Mouse (Mus musculus): Measurements from ENCODE around the gene Gm26741. TPM values are rescaled to one million over a fixed set of nuclear protein-coding genes. Genes with fewer than 3 reads are reported as not detected.

Gm26741 gene
- polyA plus RNA-seq, 1 experiment from 2014 or later, result not detected

DNA sequence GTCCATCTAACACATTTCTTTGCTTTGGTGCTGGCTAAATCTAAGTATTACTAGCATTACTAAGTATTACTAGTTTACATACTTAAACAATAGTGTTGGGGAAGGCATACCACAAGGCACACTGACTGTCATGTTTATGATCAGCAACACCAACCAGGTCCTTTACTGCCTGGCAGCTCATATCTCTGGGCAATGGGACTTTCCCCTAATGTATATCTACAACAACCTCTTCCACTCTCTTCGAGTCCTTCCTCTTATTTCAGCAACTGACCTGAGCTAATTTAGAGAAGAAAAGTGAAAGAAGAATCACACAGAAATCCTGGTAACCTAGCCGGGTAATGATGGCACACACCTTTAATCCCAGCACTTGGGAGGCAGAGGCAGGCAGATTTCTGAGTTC is 17.9 kb downstream of the Gm26741 start:
- no peaks in the 10 kb centered on the region for H3K36me3 ChIP-seq
- 0 out of 2 replicates have a peak, but pooled peaks cover 9% of the 10 kb centered on the region for H3K4me1 ChIP-seq
- no peak overlapping the region for H3K9ac ChIP-seq
- no peak overlapping the region for H3K4me3 ChIP-seq
- H3K4me2 ChIP-seq, result no peak overlapping the region
- ATAC-seq (ENCODE audit: borderline replicate concordance, extremely low read depth, low FRiP score, low TSS enrichment), result no peak
- H3K9me3 ChIP-seq, result no peaks in the 10 kb centered on the region
- WGBS, result 85% methylated on average over 2 of the region's 2 CpGs
- no peaks in the 10 kb centered on the region for H3K27me3 ChIP-seq
- H3K27ac ChIP-seq, result no peak overlapping the region

DNA sequence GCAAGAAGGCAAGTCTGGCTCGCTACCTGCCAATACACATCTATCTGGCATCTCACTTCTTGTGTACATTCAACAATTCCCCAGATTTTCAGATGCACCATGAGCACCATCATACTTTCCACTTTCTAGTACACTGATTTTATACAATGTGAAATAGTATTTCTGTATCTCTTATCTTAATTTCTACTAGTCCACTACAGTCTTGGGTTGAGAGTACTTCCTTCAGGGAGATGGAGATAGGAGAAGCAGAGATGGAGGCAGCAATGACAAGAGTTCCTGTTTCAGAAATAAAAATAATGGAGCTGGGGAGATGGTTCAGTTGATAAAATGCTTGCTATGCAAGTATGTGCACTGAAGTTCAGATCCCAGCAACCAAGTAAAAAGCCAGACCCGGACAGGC is 19.2 kb downstream of the Gm26741 start:
- 87% methylated on average over 2 of the region's 2 CpGs for WGBS
- no peak for ATAC-seq (ENCODE audit: borderline replicate concordance, extremely low read depth, low FRiP score, low TSS enrichment)
- no peak overlapping the region for H3K9ac ChIP-seq

DNA sequence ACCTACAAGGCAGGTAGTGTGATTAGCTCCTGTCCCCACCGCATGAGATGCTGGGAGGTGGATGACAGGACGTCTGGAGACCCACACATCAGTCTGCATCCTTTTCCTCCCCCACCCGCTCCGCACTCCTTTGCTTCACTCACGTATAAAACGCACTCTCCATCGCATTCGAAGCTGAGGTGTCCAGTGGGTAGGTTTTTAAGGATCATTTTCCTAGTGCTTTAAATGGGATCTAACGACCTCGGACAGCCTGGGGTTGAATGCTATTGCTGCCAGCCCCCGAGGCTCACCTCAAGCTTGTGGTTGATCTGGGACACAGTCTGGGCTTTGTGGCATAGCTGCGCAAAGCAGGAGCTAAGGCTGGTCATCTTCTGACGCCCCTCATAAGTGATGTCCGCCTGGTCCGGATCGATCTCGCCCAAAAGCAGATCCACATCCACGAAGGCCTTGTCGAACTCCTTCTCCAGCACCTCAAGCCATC is 22.8 kb downstream of the Gm26741 start:
- H3K4me2 ChIP-seq, result peak overlapping the region; percentile 76
- peak; percentile 47 for ATAC-seq (ENCODE audit: borderline replicate concordance, extremely low read depth, low FRiP score, low TSS enrichment)
- no peaks in the 10 kb centered on the region for H3K9me3 ChIP-seq
- H3K27me3 ChIP-seq, result no peaks in the 10 kb centered on the region
- H3K4me1 ChIP-seq, result peaks cover 15% of the 10 kb centered on the region; the same call in 1 of the 2 replicates
- peak overlapping the region; percentile 85 for H3K4me3 ChIP-seq
- H3K36me3 ChIP-seq, result no peaks in the 10 kb centered on the region
- peak overlapping the region; percentile 96 for H3K27ac ChIP-seq
- under 1% methylated on average over 19 of the region's 19 CpGs for WGBS
- H3K9ac ChIP-seq, result peak overlapping the region; percentile 85

More for the DNA sequence above, 19.2 kb downstream of the Gm26741 start:
- peaks cover 12% of the 10 kb centered on the region; the same call in 1 of the 2 replicates for H3K4me1 ChIP-seq
- no peak overlapping the region for H3K4me2 ChIP-seq
- H3K9me3 ChIP-seq, result no peaks in the 10 kb centered on the region
- no peak overlapping the region for H3K27ac ChIP-seq
- no peak overlapping the region for H3K4me3 ChIP-seq
- no peaks in the 10 kb centered on the region for H3K36me3 ChIP-seq
- H3K27me3 ChIP-seq, result no peaks in the 10 kb centered on the region

- peak; percentile 98 for ATAC-seq (ENCODE audit: borderline replicate concordance, extremely low read depth, low FRiP score, low TSS enrichment)
- Histone ChIP-seq H3K9me3 (no peaks in the 10 kb centered on the region), H3K4me1 (peaks cover 15% of the 10 kb centered on the region; the same call in 1 of the 2 replicates), H3K27ac (peak within 1 kb of the TSS; percentile 96), H3K4me3 (peak within 1 kb of the TSS; percentile 85), H3K4me2 (peak within 1 kb of the TSS; percentile 76), H3K27me3 (no peaks in the 10 kb centered on the region), H3K9ac (peak within 1 kb of the TSS; percentile 85), H3K36me3 (no peaks in the 10 kb centered on the region)
- under 1% methylated on average over 56 of the region's 71 CpGs for WGBS
These were observed 23.5 kb downstream of the Gm26741 start, which contains the start of gene Gopc for GRCm38 (mm10) chr10:52381845-52382591. TSS of gene Gopc (minus strand) at chr10:52382124.

DNA sequence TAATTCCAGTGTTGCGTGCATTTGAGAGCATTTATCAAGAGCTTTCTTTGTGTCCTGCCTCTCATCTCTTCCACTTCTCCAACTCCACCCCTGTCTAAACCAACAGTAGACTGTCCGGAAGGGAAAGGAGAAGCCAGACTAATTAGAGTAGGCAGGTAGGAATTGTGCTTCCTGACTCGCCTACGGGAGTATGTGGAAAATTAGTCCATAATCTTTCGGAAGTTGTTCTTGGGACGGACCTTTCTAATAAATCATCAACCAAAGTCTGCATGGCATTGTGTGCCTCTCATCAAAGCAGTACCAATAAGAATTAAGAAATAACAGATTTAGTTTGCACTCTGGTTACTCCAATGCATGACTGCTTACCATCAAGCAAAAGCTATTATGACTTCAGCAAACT is 24.5 kb downstream of the Gm26741 start:
- H3K4me1 ChIP-seq, result peaks cover 15% of the 10 kb centered on the region; the same call in 1 of the 2 replicates
- WGBS, result 54% methylated on average over 6 of the region's 6 CpGs
- no peaks in the 10 kb centered on the region for H3K27me3 ChIP-seq
- no peak for ATAC-seq (ENCODE audit: borderline replicate concordance, extremely low read depth, low FRiP score, low TSS enrichment)
- peak overlapping the region; percentile 76 for H3K4me2 ChIP-seq
- H3K4me3 ChIP-seq, result peak overlapping the region; percentile 85
- no peaks in the 10 kb centered on the region for H3K9me3 ChIP-seq
- H3K9ac ChIP-seq, result peak overlapping the region; percentile 53; the same call in 1 of the 2 replicates
- H3K36me3 ChIP-seq, result no peaks in the 10 kb centered on the region
- 0 out of 2 replicates have a peak overlapping the region, but pooled peaks have one; percentile 96 for H3K27ac ChIP-seq

- WGBS, result 93% methylated on average over 1 of the region's 1 CpGs
- no peak for ATAC-seq (ENCODE audit: borderline replicate concordance, extremely low read depth, low FRiP score, low TSS enrichment)
- H3K4me3 ChIP-seq, result no peak overlapping the region
- no peaks in the 10 kb centered on the region for H3K36me3 ChIP-seq
- no peaks in the 10 kb centered on the region for H3K9me3 ChIP-seq
- H3K4me1 ChIP-seq, result peaks cover 13% of the 10 kb centered on the region; the same call in 1 of the 2 replicates
- H3K27ac ChIP-seq, result no peak overlapping the region
- H3K9ac ChIP-seq, result no peak overlapping the region
- H3K27me3 ChIP-seq, result no peaks in the 10 kb centered on the region
- no peak overlapping the region for H3K4me2 ChIP-seq
These were observed 25.0 kb downstream of the Gm26741 start for GRCm38 (mm10) chr10:52383522-52383921.

DNA sequence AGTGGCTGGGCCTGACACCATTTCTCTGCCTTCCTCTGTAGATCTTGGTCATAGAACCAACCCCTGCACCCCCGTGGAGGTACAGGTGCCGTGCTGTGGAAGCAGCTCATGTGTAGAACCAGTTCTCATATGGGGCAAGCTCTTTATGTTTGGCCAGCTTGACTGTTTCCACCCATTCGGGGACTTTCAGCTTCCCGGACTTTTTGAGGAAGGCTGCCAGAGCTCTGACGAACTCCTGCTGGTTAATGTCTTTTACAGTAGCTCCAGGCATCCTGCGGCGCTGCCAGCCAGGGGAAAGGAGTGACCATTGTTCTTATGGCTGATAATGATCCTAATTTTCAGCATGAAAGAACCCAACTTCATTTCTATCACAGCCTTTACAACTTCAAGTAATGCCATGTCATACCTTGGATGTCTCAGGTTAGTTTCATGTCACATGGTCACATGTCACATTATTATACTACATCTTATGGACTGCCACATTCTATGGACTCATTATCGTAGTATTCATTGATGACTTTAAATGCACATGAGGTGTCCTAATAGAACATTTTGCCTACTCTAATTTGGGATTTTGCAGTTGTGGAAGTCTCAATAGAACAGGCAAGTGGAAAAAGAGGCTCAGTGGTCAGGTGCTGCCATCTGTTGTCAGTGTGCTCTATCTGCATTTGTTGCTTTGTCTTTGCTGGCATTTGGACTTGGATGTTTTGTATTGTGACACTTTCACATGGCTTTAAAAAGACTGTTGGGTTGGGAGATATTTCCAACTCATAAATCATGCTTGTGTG is 26.4 kb downstream of the Gm26741 start:
- Histone ChIP-seq H3K27me3 (no peaks in the 10 kb centered on the region), H3K4me2 (no peak overlapping the region), H3K4me3 (no peak overlapping the region), H3K9me3 (no peaks in the 10 kb centered on the region), H3K36me3 (no peaks in the 10 kb centered on the region), H3K27ac (no peak overlapping the region), H3K4me1 (peaks cover 6% of the 10 kb centered on the region; the same call in 1 of the 2 replicates), H3K9ac (no peak overlapping the region)
- WGBS, result 51% methylated on average over 8 of the region's 8 CpGs
- no peak for ATAC-seq (ENCODE audit: borderline replicate concordance, extremely low read depth, low FRiP score, low TSS enrichment)

DNA sequence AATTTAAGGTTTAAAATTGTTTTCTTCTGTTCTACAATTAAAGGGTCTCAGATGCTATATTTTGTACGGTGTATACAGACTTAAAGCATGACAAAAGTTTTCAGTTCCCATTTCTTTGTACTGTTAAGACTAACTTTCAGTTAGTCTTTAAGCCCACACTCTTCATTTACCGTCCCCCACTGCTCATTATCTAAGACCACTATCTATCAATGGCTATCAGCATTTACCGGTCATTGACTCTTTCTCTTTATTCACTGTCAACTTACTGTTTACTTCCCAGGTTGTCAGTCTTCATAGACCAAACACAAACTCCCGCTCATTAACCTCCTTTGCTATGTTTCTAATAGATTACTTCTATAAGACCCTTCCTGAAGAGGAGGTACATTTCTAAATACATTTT is 28.6 kb downstream of the Gm26741 start:
- H3K4me2 ChIP-seq, result no peak overlapping the region
- 38% methylated on average over 4 of the region's 4 CpGs for WGBS
- no peaks in the 10 kb centered on the region for H3K9me3 ChIP-seq
- H3K4me1 ChIP-seq, result peaks cover 6% of the 10 kb centered on the region; the same call in 1 of the 2 replicates
- no peak overlapping the region for H3K9ac ChIP-seq
- H3K27me3 ChIP-seq, result no peaks in the 10 kb centered on the region
- H3K36me3 ChIP-seq, result no peaks in the 10 kb centered on the region
- no peak overlapping the region for H3K27ac ChIP-seq
- H3K4me3 ChIP-seq, result no peak overlapping the region
- ATAC-seq (ENCODE audit: borderline replicate concordance, extremely low read depth, low FRiP score, low TSS enrichment), result no peak

GRCm38 (mm10) chr10:52388922-52389430 is 30.4 kb downstream of the Gm26741 start, which contains the start of gene Nepn:
TSS of gene Nepn (plus strand) at chr10:52388972.
- no peak within 1 kb of the TSS for H3K4me3 ChIP-seq
- H3K4me2 ChIP-seq, result no peak within 1 kb of the TSS
- WGBS, result 72% methylated on average over 5 of the region's 5 CpGs
- H3K9me3 ChIP-seq, result no peaks in the 10 kb centered on the region
- ATAC-seq (ENCODE audit: borderline replicate concordance, extremely low read depth, low FRiP score, low TSS enrichment), result no peak
- no peaks in the 10 kb centered on the region for H3K27me3 ChIP-seq
- no peaks in the 10 kb centered on the region for H3K36me3 ChIP-seq
- H3K9ac ChIP-seq, result no peak within 1 kb of the TSS
- H3K4me1 ChIP-seq, result no peaks in the 10 kb centered on the region
- no peak within 1 kb of the TSS for H3K27ac ChIP-seq

DNA sequence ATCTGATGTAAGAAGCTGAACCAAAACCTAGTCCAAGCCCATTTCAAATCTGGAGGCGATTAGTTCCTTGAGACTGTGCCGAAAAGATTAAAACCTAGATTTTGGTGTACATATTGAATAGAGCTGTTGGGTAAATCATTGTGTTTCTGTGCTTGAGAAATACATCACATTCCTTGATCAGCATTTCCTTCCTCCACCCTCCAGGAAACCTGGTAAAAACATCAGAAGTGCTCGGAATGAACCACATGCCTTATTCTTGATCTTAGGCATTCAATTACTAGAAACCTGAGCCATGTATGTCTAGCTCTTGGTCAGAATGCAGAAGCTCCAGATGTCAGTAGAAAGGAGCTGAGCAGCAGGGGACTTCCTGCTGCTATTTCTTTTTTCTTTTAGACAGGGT is 30.9 kb downstream of the Gm26741 start:
- H3K9me3 ChIP-seq, result no peaks in the 10 kb centered on the region
- H3K9ac ChIP-seq, result no peak overlapping the region
- no peaks in the 10 kb centered on the region for H3K27me3 ChIP-seq
- no peak for ATAC-seq (ENCODE audit: borderline replicate concordance, extremely low read depth, low FRiP score, low TSS enrichment)
- no peaks in the 10 kb centered on the region for H3K36me3 ChIP-seq
- no peak overlapping the region for H3K4me2 ChIP-seq
- no peak overlapping the region for H3K4me3 ChIP-seq
- H3K4me1 ChIP-seq, result no peaks in the 10 kb centered on the region
- no peak overlapping the region for H3K27ac ChIP-seq
- WGBS, result 69% methylated on average over 3 of the region's 3 CpGs

GRCm38 (mm10) chr10:52391208-52391607 is 32.6 kb downstream of the Gm26741 start:
- no peaks in the 10 kb centered on the region for H3K27me3 ChIP-seq

More at GRCm38 (mm10) chr10:52391208-52391607, 32.6 kb downstream of the Gm26741 start:
- ATAC-seq (ENCODE audit: borderline replicate concordance, extremely low read depth, low FRiP score, low TSS enrichment), result no peak
- Histone ChIP-seq H3K36me3 (no peaks in the 10 kb centered on the region), H3K4me1 (no peaks in the 10 kb centered on the region), H3K9me3 (no peaks in the 10 kb centered on the region), H3K9ac (no peak overlapping the region), H3K4me2 (no peak overlapping the region), H3K27ac (no peak overlapping the region), H3K4me3 (no peak overlapping the region)
- WGBS, result 57% methylated on average over 2 of the region's 2 CpGs

Measured in lung, embryonic 15.5 days (tissue).